Mouse (Mus musculus) liver, embryonic 14.5 days (tissue): ENCODE data around the gene Jam3. TPM values are rescaled to one million over a fixed set of nuclear protein-coding genes. Genes with fewer than 3 reads are reported as not detected.

Experiments used
- ATAC-seq: fragments of 200-750 bp; cut with Nextera tagmentation; 2 replicates; pipeline ENCODE4 v1.8.0; 2017; ENCODE audit warnings: moderate number of reproducible peaks, mild to moderate bottlenecking, moderate library complexity; ENCODE audit not compliant: insufficient read depth
- DNase-seq, 3 experiments: peaks; one replicate each; pipeline ENCODE4 v3.0.0-alpha.2; 2012 to 2013; ENCODE audit warnings: low read depth in 3 of 3, low spot score in 3 of 3
- H3K27ac ChIP-seq: fragments of 300-500 bp; sonication (generic); 2 replicates; pipeline ENCODE4 v1.5.1; 2014; ENCODE audit warnings: moderate library complexity, mild to moderate bottlenecking, control low read depth, inconsistent platforms
- H3K27me3 ChIP-seq: fragments of 300-500 bp; sonication (generic); 2 replicates; pipeline ENCODE4 v1.6.1; 2014; ENCODE audit warnings: mild to moderate bottlenecking, low read length, moderate library complexity; ENCODE audit not compliant: control insufficient read depth, insufficient read depth
- H3K36me3 ChIP-seq: fragments of 300-500 bp; sonication (generic); replicated peaks from 2 replicates; pipeline ENCODE4 v1.6.1; 2014; ENCODE audit warnings: low read depth; ENCODE audit not compliant: control insufficient read depth, insufficient read depth
- H3K4me1 ChIP-seq, 2 experiments: fragments of 200-500 bp in 1 of 2; fragments of 300-500 bp in 1 of 2; sonication (generic) in 1 of 2; replicated peaks; 2 replicates each; pipeline ENCODE4 v1.6.1; 2012 to 2014; ENCODE audit warnings: antibody characterized with exemption in 1 of 2, inconsistent platforms in 1 of 2, low read length in 1 of 2; ENCODE audit not compliant: control insufficient read depth in 2 of 2, insufficient read depth in 2 of 2
- H3K4me2 ChIP-seq: fragments of 300-500 bp; sonication (generic); 2 replicates; pipeline ENCODE4 v1.6.1; 2014; ENCODE audit warnings: low read depth, mild to moderate bottlenecking, control low read depth, moderate library complexity
- H3K4me3 ChIP-seq, 2 experiments: fragments of 200-500 bp in 1 of 2; fragments of 300-500 bp in 1 of 2; sonication (generic) in 1 of 2; 2 replicates each; pipeline ENCODE4 v1.5.1; 2012 to 2014; ENCODE audit warnings: low read depth in 2 of 2, low read length in 2 of 2, mild to moderate bottlenecking in 2 of 2, control low read depth in 1 of 2, inconsistent platforms in 1 of 2, moderate library complexity in 1 of 2; ENCODE audit not compliant: insufficient read depth in 1 of 2
- H3K9ac ChIP-seq: fragments of 300-500 bp; sonication (generic); replicated peaks from 2 replicates; pipeline ENCODE4 v1.6.1; 2014; ENCODE audit warnings: mild to moderate bottlenecking, control low read depth, moderate library complexity
- H3K9me3 ChIP-seq: fragments of 300-500 bp; sonication (generic); 2 replicates; pipeline ENCODE4 v1.6.1; 2016; ENCODE audit warnings: low read length, mixed read lengths; ENCODE audit not compliant: control insufficient read depth
- CTCF ChIP-seq: IDR thresholded peaks from 2 replicates; pipeline ENCODE4 v1.5.1; 2016; ENCODE audit warnings: antibody characterized with exemption, low read depth, control low read depth
- EP300 ChIP-seq: IDR thresholded peaks from 2 replicates; pipeline ENCODE4 v1.6.1; 2016; ENCODE audit warnings: antibody characterized with exemption, low read depth
- WGBS: fragments of 180-500 bp; shearing (Covaris S2); extraction: QIAGEN DNeasy Blood & Tissue Kit; methylation state at CpG from one replicate; pipeline ENCODE4 v1.1.7; 2014; ENCODE audit not compliant: insufficient replicate concordance; 5-methylcytosine and 5-hydroxymethylcytosine counted together
- polyA plus RNA-seq, 2 experiments: library from polyadenylated mRNA; depleted of rRNA in 1 of 2; stranded (reverse) in 1 of 2; unstranded in 1 of 2; fragments of >200 nt; fragmentation: Nextera tagmentation in 1 of 2; extraction: Ambion mirVana in 1 of 2; gene quantifications; 2 replicates each; pipeline versions ENCODE4 v1.2.1 to v1.2.3; 2012 to 2014

Jam3 gene
- polyA plus RNA-seq, 2 experiments = 1.7 to 2.3 TPM

DNA sequence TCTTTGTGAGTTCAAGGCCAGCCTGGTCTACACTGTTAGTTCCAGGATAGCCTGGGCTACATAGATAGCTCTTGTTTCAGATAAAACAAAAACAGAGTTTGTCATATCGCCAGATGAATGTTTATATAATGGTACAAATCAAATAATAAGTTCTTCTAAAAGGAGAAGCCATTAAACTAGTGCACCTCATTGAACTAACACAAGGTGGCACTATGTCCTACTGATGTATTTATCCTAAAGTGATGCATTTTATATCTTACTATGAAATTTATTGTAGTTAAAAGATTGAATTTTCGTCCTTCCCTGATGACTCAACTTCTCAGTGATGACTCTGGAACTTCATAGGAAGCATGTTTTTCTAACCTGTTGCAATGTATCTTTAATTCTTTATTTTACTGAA lies 105.7 kb downstream of the Jam3 start:
- TF ChIP-seq CTCF = no peak
- no peak for TF ChIP-seq EP300
- no peaks in the 10 kb centered on the region for H3K4me1 ChIP-seq
- H3K9ac ChIP-seq = no peak overlapping the region
- ATAC-seq (no peak), DNase-seq (no peak)
- no peak overlapping the region for H3K4me2 ChIP-seq
- peaks cover 86% of the 10 kb centered on the region for H3K36me3 ChIP-seq
- no peaks in the 10 kb centered on the region for H3K9me3 ChIP-seq
- 86% methylated on average over 2 of the region's 2 CpGs for WGBS
- no peak overlapping the region for H3K27ac ChIP-seq
- no peak overlapping the region for H3K4me3 ChIP-seq
- H3K27me3 ChIP-seq = no peaks in the 10 kb centered on the region

Other genes starting within 250 kb of the Jam3 start
- gene Gm1110, start 232.3 kb downstream of the Jam3 start, polyA plus RNA-seq (2012; rRNA removed) = not detected in 2 replicates
- gene Gm1110, start 232.3 kb downstream of the Jam3 start, polyA plus RNA-seq (2014; fragmentation: Nextera tagmentation; extraction: Ambion mirVana) = 0.10 TPM in 1 of 2 replicates, not detected in the other
- 5.5 and 8.1 TPM in 2 replicates for gene Acad8, start 155.9 kb downstream of the Jam3 start, polyA plus RNA-seq (2012; rRNA removed)
- gene Acad8, start 155.9 kb downstream of the Jam3 start, polyA plus RNA-seq (2014; fragmentation: Nextera tagmentation; extraction: Ambion mirVana) = 8.7 and 11.1 TPM in 2 replicates
- gene Thyn1, start 155.7 kb downstream of the Jam3 start, polyA plus RNA-seq (2012; rRNA removed) = 13.7 and 22.6 TPM in 2 replicates
- 54.0 and 54.1 TPM in 2 replicates for gene Thyn1, start 155.7 kb downstream of the Jam3 start, polyA plus RNA-seq (2014; fragmentation: Nextera tagmentation; extraction: Ambion mirVana)
- gene Vps26b, start 125.4 kb downstream of the Jam3 start, polyA plus RNA-seq (2012; rRNA removed) = 5.3 and 8.3 TPM in 2 replicates
- gene Vps26b, start 125.4 kb downstream of the Jam3 start, polyA plus RNA-seq (2014; fragmentation: Nextera tagmentation; extraction: Ambion mirVana) = 8.0 and 9.5 TPM in 2 replicates
- 39.7 and 40.1 TPM in 2 replicates for gene Ncapd3, start 125.2 kb downstream of the Jam3 start, polyA plus RNA-seq (2012; rRNA removed)
- gene Ncapd3, start 125.2 kb downstream of the Jam3 start, polyA plus RNA-seq (2014; fragmentation: Nextera tagmentation; extraction: Ambion mirVana) = 33.7 and 39.7 TPM in 2 replicates
- 0.01 TPM in 2 replicates for gene Igsf9b, start 143.8 kb upstream of the Jam3 start, polyA plus RNA-seq (2012; rRNA removed)
- 0.01 TPM in 2 replicates for gene Igsf9b, start 143.8 kb upstream of the Jam3 start, polyA plus RNA-seq (2014; fragmentation: Nextera tagmentation; extraction: Ambion mirVana)
- gene Spata19, start 241.4 kb upstream of the Jam3 start, polyA plus RNA-seq (2012; rRNA removed) = not detected in 2 replicates
- not detected in 2 replicates for gene Spata19, start 241.4 kb upstream of the Jam3 start, polyA plus RNA-seq (2014; fragmentation: Nextera tagmentation; extraction: Ambion mirVana)